Mouse (Mus musculus) heart, adult 8-10 months (tissue): ENCODE data around the gene Bricd5. TPM values are rescaled to one million over a fixed set of nuclear protein-coding genes. Genes with fewer than 3 reads are reported as not detected.
"Not testable (repeated sequence)": the region's sequence is repeated elsewhere in the genome, so short reads cannot be mapped to it uniquely, and the experiment has no call there.

Experiments
- DNase-seq: peaks from one replicate; pipeline ENCODE4 v3.0.0; 2022; ENCODE audit warnings: low spot score
- total RNA-seq, 4 experiments: library from RNA; stranded (reverse); gene quantifications; 2 replicates each; pipeline ENCODE4 v1.2.4; 2022

Bricd5 gene
- under 1 TPM in 2 of 4 experiments, not detected in 2; 0.28 to 0.31 TPM for total RNA-seq

- DNase-seq = no peak
Observed at GRCm38 (mm10) chr17:24473612-24474275, at the start of gene Bricd5. Bricd5 (plus strand) TSS chr17:24473884.

GRCm38 (mm10) chr17:24424489-24424888 is 49.2 kb upstream of the Bricd5 start:
- no peak for DNase-seq

- DNase-seq = not testable (repeated sequence)
Observed at GRCm38 (mm10) chr17:24425326-24425725, 48.4 kb upstream of the Bricd5 start.

GRCm38 (mm10) chr17:24425905-24426304 is 47.8 kb upstream of the Bricd5 start:
- DNase-seq = no peak

- DNase-seq = peak; percentile 95
Observed at GRCm38 (mm10) chr17:24426471-24427169, 47.1 kb upstream of the Bricd5 start, which contains the start of gene Eci1. Eci1 (plus strand) TSS chr17:24426641.

- DNase-seq = no peak
Observed at GRCm38 (mm10) chr17:24427170-24427557, 46.5 kb upstream of the Bricd5 start.

GRCm38 (mm10) chr17:24429201-24429983 is 44.3 kb upstream of the Bricd5 start:
- DNase-seq = peak; percentile 55

GRCm38 (mm10) chr17:24437016-24437415 is 36.7 kb upstream of the Bricd5 start:
- DNase-seq = peak; percentile 46

GRCm38 (mm10) chr17:24440377-24440776 is 33.3 kb upstream of the Bricd5 start:
- DNase-seq = no peak

- no peak for DNase-seq
Observed at GRCm38 (mm10) chr17:24441148-24441547, 32.5 kb upstream of the Bricd5 start.

GRCm38 (mm10) chr17:24442107-24442506 is 31.6 kb upstream of the Bricd5 start:
- no peak for DNase-seq

- no peak for DNase-seq
Observed at GRCm38 (mm10) chr17:24442632-24443155, 31.0 kb upstream of the Bricd5 start, which contains the start of gene Dnase1l2. Dnase1l2 (minus strand) TSS chr17:24443105.

GRCm38 (mm10) chr17:24443409-24443808 is 30.3 kb upstream of the Bricd5 start:
- DNase-seq = no peak

- no peak for DNase-seq
Observed at GRCm38 (mm10) chr17:24446590-24446989, 27.1 kb upstream of the Bricd5 start.

GRCm38 (mm10) chr17:24449507-24449906 is 24.2 kb upstream of the Bricd5 start:
- DNase-seq = no peak

- no peak for DNase-seq
Observed at GRCm38 (mm10) chr17:24451220-24451619, 22.5 kb upstream of the Bricd5 start.

GRCm38 (mm10) chr17:24453372-24453771 is 20.3 kb upstream of the Bricd5 start:
- no peak for DNase-seq

GRCm38 (mm10) chr17:24454218-24454755 is 19.4 kb upstream of the Bricd5 start:
- DNase-seq = no peak

- peak; percentile 99 for DNase-seq
Observed at GRCm38 (mm10) chr17:24454756-24455522, 18.7 kb upstream of the Bricd5 start.

- DNase-seq = not testable (repeated sequence)
Observed at GRCm38 (mm10) chr17:24455523-24456206, 18.0 kb upstream of the Bricd5 start.
